Mouse (Mus musculus): ENCODE data around the gene Tmem14a. TPM values are rescaled to one million over a fixed set of nuclear protein-coding genes. Genes with fewer than 3 reads are reported as not detected.
"Not testable (repeated sequence)": the region's sequence is repeated elsewhere in the genome, so short reads cannot be mapped to it uniquely, and the experiment has no call there.

Gene Tmem14a
- polyA plus RNA-seq, 1 experiment from 2014 or later = 6.7 TPM

- Histone ChIP-seq H3K36me3 (ENCODE audit: control insufficient read depth, insufficient read depth, low read length) (no peaks in the 10 kb centered on the region), H3K4me1 (ENCODE audit: control insufficient read depth, insufficient read depth, low read length) (no peaks in the 10 kb centered on the region), H3K27ac (replicated peaks; ENCODE audit: low read depth, low read length) (no peak overlapping the region), H3K4me2 (ENCODE audit: low read depth, severe bottlenecking) (no peak overlapping the region), H3K9me3 (ENCODE audit: control insufficient read depth, low read length) (no peaks in the 10 kb centered on the region), H3K4me3 (ENCODE audit: low read depth, low read length) (no peak overlapping the region), H3K27me3 (ENCODE audit: control insufficient read depth, insufficient read depth, low read length) (no peaks in the 10 kb centered on the region), H3K9ac (ENCODE audit: low read length) (no peak overlapping the region)
- ATAC-seq (ENCODE audit: insufficient number of reproducible peaks, low FRiP score, low TSS enrichment, low read depth) (no peak), DNase-seq (ENCODE audit: low spot score) (no peak)
- 77% methylated on average over 2 of the region's 2 CpGs for WGBS
These were observed 56.2 kb downstream of the Tmem14a start for GRCm38 (mm10) chr1:21274437-21275040.

GRCm38 (mm10) chr1:21275366-21275765 lies 57.0 kb downstream of the Tmem14a start:
- not testable (repeated sequence) for DNase-seq (ENCODE audit: low spot score); H3K27me3 ChIP-seq (ENCODE audit: control insufficient read depth, insufficient read depth, low read length); H3K9me3 ChIP-seq (ENCODE audit: control insufficient read depth, low read length); H3K27ac ChIP-seq (replicated peaks; ENCODE audit: low read depth, low read length); H3K4me3 ChIP-seq (ENCODE audit: low read depth, low read length); H3K4me1 ChIP-seq (ENCODE audit: control insufficient read depth, insufficient read depth, low read length); H3K36me3 ChIP-seq (ENCODE audit: control insufficient read depth, insufficient read depth, low read length); H3K9ac ChIP-seq (ENCODE audit: low read length); H3K4me2 ChIP-seq (ENCODE audit: low read depth, severe bottlenecking); ATAC-seq (ENCODE audit: insufficient number of reproducible peaks, low FRiP score, low TSS enrichment, low read depth)
- 85% methylated on average over 5 of the region's 5 CpGs for WGBS

DNA sequence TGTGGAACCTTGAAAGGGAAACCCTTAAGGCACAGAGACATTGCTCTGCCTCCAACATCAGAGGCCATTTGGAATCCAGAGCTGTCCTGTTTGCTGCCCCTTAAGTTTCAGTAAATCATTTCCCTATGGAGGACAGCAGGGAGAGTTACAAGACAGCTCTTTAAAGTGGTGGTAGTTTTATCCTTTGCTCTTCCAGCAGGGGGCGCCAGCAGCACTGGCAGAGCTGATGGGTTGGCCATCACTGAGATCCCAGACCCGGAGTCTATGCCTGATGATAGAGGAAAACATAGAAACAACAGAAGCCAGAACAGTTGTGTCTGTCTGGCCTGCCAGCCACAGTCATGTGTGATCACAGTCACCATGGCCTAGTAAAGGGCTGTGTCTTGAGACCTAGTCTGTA lies 57.8 kb downstream of the Tmem14a start:
- not testable (repeated sequence) for H3K4me2 ChIP-seq (ENCODE audit: low read depth, severe bottlenecking); H3K36me3 ChIP-seq (ENCODE audit: control insufficient read depth, insufficient read depth, low read length); DNase-seq (ENCODE audit: low spot score); H3K9ac ChIP-seq (ENCODE audit: low read length); H3K4me3 ChIP-seq (ENCODE audit: low read depth, low read length); H3K9me3 ChIP-seq (ENCODE audit: control insufficient read depth, low read length); H3K27ac ChIP-seq (replicated peaks; ENCODE audit: low read depth, low read length); ATAC-seq (ENCODE audit: insufficient number of reproducible peaks, low FRiP score, low TSS enrichment, low read depth); H3K4me1 ChIP-seq (ENCODE audit: control insufficient read depth, insufficient read depth, low read length); H3K27me3 ChIP-seq (ENCODE audit: control insufficient read depth, insufficient read depth, low read length)
- 33% methylated on average over 2 of the region's 2 CpGs for WGBS

Other genes with a start within 250 kb of the Tmem14a start
- 8.5 and 8.6 TPM in 2 replicates for gene Tram2, start 139.3 kb upstream of the Tmem14a start, polyA plus RNA-seq (2014; fragmentation: Nextera tagmentation; extraction: Ambion mirVana)
- 0.17 and 0.30 TPM in 2 replicates for gene Gsta3, start 22.0 kb downstream of the Tmem14a start, polyA plus RNA-seq (2014; fragmentation: Nextera tagmentation; extraction: Ambion mirVana)
- not detected in 2 replicates for gene Khdc1a, start 131.1 kb downstream of the Tmem14a start, polyA plus RNA-seq (2014; fragmentation: Nextera tagmentation; extraction: Ambion mirVana)
- not detected in 2 replicates for gene Khdc1c, start 149.8 kb downstream of the Tmem14a start, polyA plus RNA-seq (2014; fragmentation: Nextera tagmentation; extraction: Ambion mirVana)
- gene Khdc1b, start 165.0 kb downstream of the Tmem14a start, polyA plus RNA-seq (2014; fragmentation: Nextera tagmentation; extraction: Ambion mirVana) = not detected in 2 replicates

Data from limb, embryonic 11.5 days (tissue).